Mouse (Mus musculus) liver, embryonic 12.5 days (tissue): ENCODE measurements around the gene Tmem231. TPM values are rescaled to one million over a fixed set of nuclear protein-coding genes. Genes with fewer than 3 reads are reported as not detected.
A peak's percentile ranks its signal among the peaks of the same experiment; 100 is the strongest.

Experiments used
- ATAC-seq: fragments of 200-750 bp; cut with Nextera tagmentation; 2 replicates; pipeline ENCODE4 v1.8.0; 2017; ENCODE audit warnings: moderate number of reproducible peaks, mild to moderate bottlenecking, moderate library complexity
- H3K27ac ChIP-seq: fragments of 300-500 bp; sonication (generic); 2 replicates; pipeline ENCODE4 v1.5.1; 2016; ENCODE audit warnings: mild to moderate bottlenecking
- H3K27me3 ChIP-seq: fragments of 300-500 bp; sonication (generic); replicated peaks from 2 replicates; pipeline ENCODE4 v1.6.1; 2016; ENCODE audit warnings: mild to moderate bottlenecking, moderate library complexity
- H3K36me3 ChIP-seq: fragments of 300-500 bp; sonication (generic); 2 replicates; pipeline ENCODE4 v1.6.1; 2016; ENCODE audit warnings: mild to moderate bottlenecking, moderate library complexity
- H3K4me1 ChIP-seq: fragments of 300-500 bp; sonication (generic); 2 replicates; pipeline ENCODE4 v1.6.1; 2016
- H3K4me2 ChIP-seq: fragments of 300-500 bp; sonication (generic); 2 replicates; pipeline ENCODE4 v1.6.1; 2016; ENCODE audit warnings: mild to moderate bottlenecking, moderate library complexity
- H3K4me3 ChIP-seq: fragments of 300-500 bp; sonication (generic); 2 replicates; pipeline ENCODE4 v1.5.1; 2016; ENCODE audit warnings: mild to moderate bottlenecking, moderate library complexity
- H3K9ac ChIP-seq: fragments of 300-500 bp; sonication (generic); 2 replicates; pipeline ENCODE4 v1.6.1; 2016; ENCODE audit warnings: mild to moderate bottlenecking, moderate library complexity
- H3K9me3 ChIP-seq: fragments of 300-500 bp; sonication (generic); replicated peaks from 2 replicates; pipeline ENCODE4 v1.6.1; 2016; ENCODE audit warnings: mild to moderate bottlenecking, moderate library complexity
- WGBS: fragments of 180-500 bp; shearing (Covaris S2); methylation state at CpG from one replicate; pipeline ENCODE4 v1.1.7; 2016; ENCODE audit not compliant: insufficient replicate concordance; 5-methylcytosine and 5-hydroxymethylcytosine counted together
- polyA plus RNA-seq: library from polyadenylated mRNA; unstranded; fragments of >200 nt; fragmentation: Nextera tagmentation; extraction: Ambion mirVana; gene quantifications from 2 replicates; pipeline ENCODE4 v1.2.1, GENCODE M21; 2016

Gene Tmem231
- polyA plus RNA-seq, 1 experiment from 2014 or later: 3.0 TPM

- Histone ChIP-seq H3K4me2 (no peak overlapping the region), H3K4me3 (no peak overlapping the region), H3K9ac (no peak overlapping the region), H3K36me3 (no peaks in the 10 kb centered on the region), H3K27me3 (peaks cover 32% of the 10 kb centered on the region), H3K4me1 (0 out of 2 replicates have a peak, but pooled peaks cover 4% of the 10 kb centered on the region), H3K9me3 (0 out of 2 replicates have a peak, but pooled peaks cover 3% of the 10 kb centered on the region), H3K27ac (no peak overlapping the region)
- no peak for ATAC-seq
- 75% methylated on average over 7 of the region's 7 CpGs for WGBS
Measured at GRCm38 (mm10) chr8:111894955-111895354, 38.7 kb downstream of the Tmem231 start.

- 0 out of 2 replicates have a peak, but pooled peaks cover 3% of the 10 kb centered on the region for H3K9me3 ChIP-seq
- no peak overlapping the region for H3K4me3 ChIP-seq
- peaks cover 13% of the 10 kb centered on the region for H3K4me1 ChIP-seq
- H3K4me2 ChIP-seq: no peak overlapping the region
- no peaks in the 10 kb centered on the region for H3K36me3 ChIP-seq
- no peak overlapping the region for H3K9ac ChIP-seq
- H3K27me3 ChIP-seq: peaks cover 52% of the 10 kb centered on the region
- no peak for ATAC-seq
- 36% methylated on average over 5 of the region's 5 CpGs for WGBS
- H3K27ac ChIP-seq: no peak overlapping the region
Measured at GRCm38 (mm10) chr8:111892615-111893014, 41.1 kb downstream of the Tmem231 start.

GRCm38 (mm10) chr8:111891983-111892382 lies 41.7 kb downstream of the Tmem231 start:
- Histone ChIP-seq H3K4me1 (peaks cover 17% of the 10 kb centered on the region), H3K4me2 (no peak overlapping the region), H3K4me3 (no peak overlapping the region), H3K36me3 (no peaks in the 10 kb centered on the region), H3K27ac (no peak overlapping the region), H3K27me3 (peaks cover 53% of the 10 kb centered on the region), H3K9ac (no peak overlapping the region), H3K9me3 (0 out of 2 replicates have a peak, but pooled peaks cover 3% of the 10 kb centered on the region)
- 27% methylated on average over 8 of the region's 8 CpGs for WGBS
- ATAC-seq: no peak

GRCm38 (mm10) chr8:111890911-111891303 lies 42.8 kb downstream of the Tmem231 start:
- 53% methylated on average over 6 of the region's 6 CpGs for WGBS
- Histone ChIP-seq H3K27ac (no peak overlapping the region), H3K4me2 (no peak overlapping the region), H3K4me1 (peaks cover 21% of the 10 kb centered on the region), H3K9ac (no peak overlapping the region), H3K27me3 (peaks cover 55% of the 10 kb centered on the region), H3K4me3 (no peak overlapping the region), H3K36me3 (no peaks in the 10 kb centered on the region), H3K9me3 (0 out of 2 replicates have a peak, but pooled peaks cover 3% of the 10 kb centered on the region)
- ATAC-seq: no peak

GRCm38 (mm10) chr8:111889931-111890910 lies 43.5 kb downstream of the Tmem231 start:
- WGBS: 13% methylated on average over 86 of the region's 86 CpGs
- Histone ChIP-seq H3K27me3 (peaks cover 55% of the 10 kb centered on the region), H3K9me3 (0 out of 2 replicates have a peak, but pooled peaks cover 3% of the 10 kb centered on the region), H3K27ac (no peak overlapping the region), H3K9ac (no peak overlapping the region), H3K4me3 (0 out of 2 replicates have a peak overlapping the region, but pooled peaks have one; percentile 7), H3K4me2 (peak overlapping the region; percentile 25), H3K4me1 (peaks cover 21% of the 10 kb centered on the region), H3K36me3 (no peaks in the 10 kb centered on the region)
- no peak for ATAC-seq

- Histone ChIP-seq H3K4me3 (no peak overlapping the region), H3K27ac (no peak overlapping the region), H3K9ac (no peak overlapping the region), H3K4me2 (no peak overlapping the region), H3K27me3 (peaks cover 54% of the 10 kb centered on the region), H3K4me1 (peaks cover 21% of the 10 kb centered on the region), H3K36me3 (no peaks in the 10 kb centered on the region), H3K9me3 (no peaks in the 10 kb centered on the region)
- no peak for ATAC-seq
- WGBS: 44% methylated on average over 7 of the region's 7 CpGs
Measured at GRCm38 (mm10) chr8:111888091-111888650, 45.5 kb downstream of the Tmem231 start.

- Histone ChIP-seq H3K4me1 (peaks cover 21% of the 10 kb centered on the region), H3K27ac (no peak overlapping the region), H3K4me2 (no peak overlapping the region), H3K36me3 (no peaks in the 10 kb centered on the region), H3K27me3 (peaks cover 48% of the 10 kb centered on the region), H3K9me3 (no peaks in the 10 kb centered on the region), H3K9ac (no peak overlapping the region), H3K4me3 (no peak overlapping the region)
- WGBS: 52% methylated on average over 1 of the region's 1 CpGs
- ATAC-seq: peak; percentile 77
Measured at GRCm38 (mm10) chr8:111887479-111887878, 46.2 kb downstream of the Tmem231 start.

- no peaks in the 10 kb centered on the region for H3K9me3 ChIP-seq
- no peak overlapping the region for H3K4me3 ChIP-seq
- H3K4me2 ChIP-seq: no peak overlapping the region
- H3K27me3 ChIP-seq: peaks cover 11% of the 10 kb centered on the region
- ATAC-seq: no peak
- H3K36me3 ChIP-seq: no peaks in the 10 kb centered on the region
- H3K27ac ChIP-seq: no peak overlapping the region
- H3K4me1 ChIP-seq: peaks cover 16% of the 10 kb centered on the region
- WGBS: 71% methylated on average over 4 of the region's 4 CpGs
- H3K9ac ChIP-seq: no peak overlapping the region
Measured at GRCm38 (mm10) chr8:111883615-111884014, 50.1 kb downstream of the Tmem231 start.

GRCm38 (mm10) chr8:111881591-111881990 lies 52.1 kb downstream of the Tmem231 start:
- no peaks in the 10 kb centered on the region for H3K27me3 ChIP-seq
- H3K4me1 ChIP-seq: peaks cover 6% of the 10 kb centered on the region; the same call in 1 of the 2 replicates
- no peaks in the 10 kb centered on the region for H3K9me3 ChIP-seq
- no peak overlapping the region for H3K9ac ChIP-seq
- H3K4me2 ChIP-seq: no peak overlapping the region
- no peak for ATAC-seq
- no peak overlapping the region for H3K4me3 ChIP-seq
- H3K27ac ChIP-seq: no peak overlapping the region
- no peaks in the 10 kb centered on the region for H3K36me3 ChIP-seq
- WGBS: 7% methylated on average over 2 of the region's 2 CpGs

- Histone ChIP-seq H3K4me1 (peaks cover 16% of the 10 kb centered on the region), H3K27ac (no peak overlapping the region), H3K9ac (no peak overlapping the region), H3K4me2 (no peak overlapping the region), H3K27me3 (no peaks in the 10 kb centered on the region), H3K36me3 (no peaks in the 10 kb centered on the region), H3K4me3 (no peak overlapping the region), H3K9me3 (no peaks in the 10 kb centered on the region)
- no peak for ATAC-seq
- WGBS: 65% methylated on average over 9 of the region's 9 CpGs
Measured at GRCm38 (mm10) chr8:111877711-111878110, 56.0 kb downstream of the Tmem231 start.

- whole genome bisulfite sequencing: under 1% methylated on average over 53 of the region's 53 CpGs
Measured at GRCm38 (mm10) chr8:111876355-111876948, 57.2 kb downstream of the Tmem231 start, which contains the start of gene Tmem170. TSS of gene Tmem170 (minus strand) at chr8:111876750.

More at GRCm38 (mm10) chr8:111876355-111876948, 57.2 kb downstream of the Tmem231 start, which contains the start of gene Tmem170:
- Histone ChIP-seq H3K9me3 (no peaks in the 10 kb centered on the region), H3K9ac (peak within 1 kb of the TSS; percentile 82), H3K27ac (peak within 1 kb of the TSS; percentile 81), H3K4me2 (peak within 1 kb of the TSS; percentile 93), H3K36me3 (no peaks in the 10 kb centered on the region), H3K4me1 (peaks cover 21% of the 10 kb centered on the region), H3K4me3 (peak within 1 kb of the TSS; percentile 80), H3K27me3 (no peaks in the 10 kb centered on the region)
- peak; percentile 99 for ATAC-seq
